Mouse (Mus musculus): Measurements from ENCODE around the gene 2610507B11Rik. TPM values are rescaled to one million over a fixed set of nuclear protein-coding genes. Genes with fewer than 3 reads are reported as not detected.

The 2610507B11Rik gene
- total and polyA plus RNA-seq, 3 experiments: 75.8 to 80.5 (median 77.6) TPM

DNA sequence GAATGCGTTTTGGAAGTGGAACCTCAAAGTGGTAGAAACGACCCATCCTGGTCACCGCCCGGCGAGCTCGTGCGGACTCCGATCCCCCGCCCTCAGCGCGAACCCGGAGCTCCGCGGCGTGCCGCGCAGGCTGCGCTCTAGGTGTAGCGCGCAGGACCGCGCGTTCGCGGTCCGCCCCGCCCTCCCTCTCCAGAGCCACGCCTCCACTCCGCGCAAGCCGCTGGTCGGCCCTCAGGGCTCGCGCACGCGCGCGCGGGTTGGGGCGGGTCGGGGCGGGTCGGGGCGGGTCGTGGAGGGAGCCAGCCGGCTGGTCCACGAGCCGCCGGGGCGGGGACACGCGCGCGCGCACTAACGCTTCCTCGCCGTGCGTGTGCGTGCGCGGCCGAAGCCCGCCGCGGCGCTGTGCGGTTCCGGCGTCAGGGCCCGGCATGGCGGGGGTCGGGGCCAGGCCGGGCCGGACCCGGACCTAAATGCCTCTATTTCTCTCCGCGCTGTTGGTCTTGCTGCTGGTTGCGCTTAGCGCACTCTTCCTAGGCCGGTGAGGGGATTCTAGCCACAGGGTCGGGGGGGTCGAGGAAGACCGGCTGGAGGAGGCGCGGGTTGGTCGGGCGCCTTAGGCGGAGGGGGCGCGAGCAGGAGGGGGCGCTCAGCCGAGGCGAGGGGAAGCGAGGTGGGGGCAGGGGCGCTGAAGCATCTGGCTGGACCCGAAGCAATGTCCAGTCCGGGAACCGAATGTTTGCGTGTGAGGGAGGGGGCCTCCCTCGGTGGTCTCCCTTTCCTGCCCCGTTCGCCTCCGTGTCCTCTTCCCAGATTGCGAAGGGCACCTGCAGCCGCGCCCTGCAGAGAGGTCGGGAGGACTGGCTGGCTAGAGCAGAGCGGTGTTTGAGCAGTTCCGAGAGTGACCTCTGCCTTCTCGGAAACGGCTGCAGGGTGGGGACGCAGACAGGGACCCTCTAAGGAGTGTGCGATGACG, at the start of gene 2610507B11Rik (continued):
- peak; percentile 97 to 99 for TF ChIP-seq POLR2A (IDR thresholded peaks at IDR 0.05; ENCODE audit: control insufficient read depth in 1 of 2, insufficient read depth in 1 of 2, low read depth in 1 of 2, low read length in 2 of 2, poor library complexity in 1 of 2)
- no peak for TF ChIP-seq ETS1 (IDR thresholded peaks at IDR 0.05; ENCODE audit: low read depth, low read length)
- TF ChIP-seq POLR2AphosphoS2 (IDR thresholded peaks at IDR 0.05; ENCODE audit: low read length): peak; percentile 95
- no peak for TF ChIP-seq MAFK (IDR thresholded peaks at IDR 0.05; ENCODE audit: borderline replicate concordance, low read depth, low read length)
- peak; percentile 85 for TF ChIP-seq NRF1 (IDR thresholded peaks at IDR 0.05; ENCODE audit: insufficient read depth, low read depth, low read length, poor library complexity, severe bottlenecking)

DNA sequence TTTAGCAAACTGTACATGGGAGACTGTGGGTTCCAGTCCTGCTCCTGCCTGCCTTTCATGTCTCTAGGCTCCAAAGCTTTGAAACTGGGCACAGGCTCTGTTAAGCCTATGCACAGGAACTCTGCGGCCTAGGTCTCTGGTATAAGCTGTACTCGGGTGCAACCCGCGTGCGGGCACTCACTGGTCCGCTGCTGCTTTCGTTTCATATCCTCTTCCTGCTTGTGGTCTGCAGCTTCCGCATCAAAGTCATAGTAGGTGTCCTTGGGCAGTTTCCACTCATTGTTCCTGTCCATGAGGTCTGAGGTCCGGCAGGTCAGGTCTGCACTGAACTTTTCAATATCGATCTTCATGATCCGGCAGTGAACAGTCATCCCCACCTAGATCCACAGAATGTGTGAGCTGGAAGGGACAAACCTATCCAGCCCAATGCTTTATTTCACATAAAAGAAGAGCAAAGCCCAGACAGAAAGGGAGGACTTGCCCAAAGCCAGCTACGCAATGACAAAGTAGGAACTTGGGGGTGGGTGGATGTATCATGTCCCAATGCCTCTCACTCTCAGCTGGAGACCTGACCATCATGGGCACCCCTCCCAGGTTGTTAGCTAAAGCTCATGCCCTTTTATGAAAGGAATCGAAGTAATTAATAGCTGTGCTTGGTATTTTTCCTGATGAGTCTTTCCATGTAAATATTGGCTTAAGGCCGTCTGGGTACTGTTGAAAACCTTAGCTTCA, 48.3 kb upstream of the 2610507B11Rik start:
- H3K9ac ChIP-seq (ENCODE audit: control insufficient read depth, low read depth, low read length, poor library complexity, severe bottlenecking): no peak overlapping the region
- no peaks in the 10 kb centered on the region for H3K9me3 ChIP-seq (replicated peaks; ENCODE audit: insufficient read depth, low read length)
- TF ChIP-seq CHD1 (IDR thresholded peaks at IDR 0.05; ENCODE audit: low read depth, low read length) (no peak), BHLHE40 (IDR thresholded peaks at IDR 0.05; ENCODE audit: borderline replicate concordance, low read depth, low read length) (no peak), ZNF384 (IDR thresholded peaks at IDR 0.05; ENCODE audit: low read depth, low read length) (no peak), E2F4 (IDR thresholded peaks at IDR 0.05; ENCODE audit: borderline replicate concordance, low read depth, low read length) (no peak)
- H3K27ac ChIP-seq (ENCODE audit: control insufficient read depth, low read depth, low read length): no peak overlapping the region
- DNase-seq (ENCODE audit: low read depth, low spot score): no peak
- no peaks in the 10 kb centered on the region for H3K79me2 ChIP-seq (ENCODE audit: control insufficient read depth, insufficient read depth, low read length, poor library complexity)
- H3K4me3 ChIP-seq (ENCODE audit: control insufficient read depth in 1 of 2, insufficient read depth in 1 of 2, low read depth in 2 of 2, low read length in 2 of 2): no peak overlapping the region
- no peaks in the 10 kb centered on the region for H3K4me1 ChIP-seq (ENCODE audit: control insufficient read depth in 1 of 2, insufficient read depth in 2 of 2, low read length in 2 of 2)
- H3K36me3 ChIP-seq (ENCODE audit: control insufficient read depth in 1 of 2, insufficient read depth in 2 of 2, low read length in 2 of 2): peaks cover 0 to 53% of the 10 kb centered on the region in 2 experiments; a peak in 2 of 4 replicates
- no peaks in the 10 kb centered on the region for H3K27me3 ChIP-seq (ENCODE audit: control insufficient read depth in 1 of 2, insufficient read depth in 2 of 2, low read length in 2 of 2)

DNA sequence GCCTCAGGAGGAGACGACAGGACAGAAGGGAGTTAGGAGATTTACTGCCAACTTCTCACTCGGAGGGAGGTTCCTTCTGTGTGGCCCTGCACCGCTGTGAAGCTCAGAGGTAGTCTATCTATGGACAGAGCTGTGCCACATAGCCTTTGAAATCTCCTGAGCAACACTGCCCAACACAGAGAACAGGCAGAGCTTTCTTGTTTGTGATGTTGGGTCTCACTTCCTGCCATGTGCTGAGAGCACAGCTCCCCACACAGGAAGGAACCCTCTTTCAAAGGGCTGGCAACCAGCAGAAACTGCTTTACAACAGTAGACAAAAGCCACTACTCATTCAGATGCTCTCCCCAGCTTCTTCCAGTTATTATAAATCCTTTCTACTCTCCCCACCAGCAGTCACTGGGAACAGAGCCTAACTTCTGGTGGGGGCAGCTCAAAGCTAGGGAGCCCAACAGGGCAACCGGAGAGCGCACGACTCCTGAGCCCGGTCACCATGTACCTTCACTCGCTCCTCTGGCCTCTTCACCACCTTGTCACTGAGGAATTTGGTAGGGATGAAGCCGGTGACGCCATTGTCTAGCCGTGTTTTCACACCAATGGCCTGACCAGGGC, 45.7 kb upstream of the 2610507B11Rik start:
- no peak overlapping the region for H3K27ac ChIP-seq (ENCODE audit: control insufficient read depth, low read depth, low read length)
- no peak overlapping the region for H3K9ac ChIP-seq (ENCODE audit: control insufficient read depth, low read depth, low read length, poor library complexity, severe bottlenecking)
- no peaks in the 10 kb centered on the region for H3K79me2 ChIP-seq (ENCODE audit: control insufficient read depth, insufficient read depth, low read length, poor library complexity)
- no peaks in the 10 kb centered on the region for H3K27me3 ChIP-seq (ENCODE audit: control insufficient read depth in 1 of 2, insufficient read depth in 2 of 2, low read length in 2 of 2)
- H3K4me1 ChIP-seq (ENCODE audit: control insufficient read depth in 1 of 2, insufficient read depth in 2 of 2, low read length in 2 of 2): no peaks in the 10 kb centered on the region
- no peak for TF ChIP-seq ZMIZ1 (IDR thresholded peaks at IDR 0.05; ENCODE audit: low read depth, low read length)
- no peak for TF ChIP-seq MEF2A (IDR thresholded peaks at IDR 0.05; ENCODE audit: extremely low read depth, insufficient replicate concordance, low read depth, low read length, poor library complexity, severe bottlenecking)
- no peak for TF ChIP-seq MAZ (IDR thresholded peaks at IDR 0.05; ENCODE audit: low read depth, low read length)
- TF ChIP-seq MAFK (IDR thresholded peaks at IDR 0.05; ENCODE audit: borderline replicate concordance, low read depth, low read length): no peak
- no peak for TF ChIP-seq SIN3A (IDR thresholded peaks at IDR 0.05; ENCODE audit: low read length)
- TF ChIP-seq E2F4 (IDR thresholded peaks at IDR 0.05; ENCODE audit: borderline replicate concordance, low read depth, low read length): no peak
- TF ChIP-seq MAX (IDR thresholded peaks at IDR 0.05; ENCODE audit: low read length): no peak
- TF ChIP-seq RCOR1 (IDR thresholded peaks at IDR 0.05; ENCODE audit: low read depth, low read length): no peak
- H3K4me3 ChIP-seq (ENCODE audit: control insufficient read depth in 1 of 2, insufficient read depth in 1 of 2, low read depth in 2 of 2, low read length in 2 of 2): no peak overlapping the region
- DNase-seq (ENCODE audit: low read depth, low spot score): no peak
- no peaks in the 10 kb centered on the region for H3K9me3 ChIP-seq (replicated peaks; ENCODE audit: insufficient read depth, low read length)
- peaks cover 0 to 54% of the 10 kb centered on the region in 2 experiments; a peak in 2 of 4 replicates for H3K36me3 ChIP-seq (ENCODE audit: control insufficient read depth in 1 of 2, insufficient read depth in 2 of 2, low read length in 2 of 2)

All from MEL (cell line).